Mouse (Mus musculus) liver, adult 2 months (tissue): ENCODE results near the gene Zbtb20. TPM values are rescaled to one million over a fixed set of nuclear protein-coding genes. Genes with fewer than 3 reads are reported as not detected.

Experiments used
- DNase-seq: peaks from one replicate; pipeline ENCODE4 v3.0.0-alpha.2; 2011; ENCODE audit warnings: low read depth, low spot score; ENCODE audit errors: extremely low read depth
- H3K27ac ChIP-seq: fragments of 200-500 bp; replicated peaks from 2 replicates; pipeline ENCODE4 v1.5.1; 2012; ENCODE audit warnings: low read depth, mild to moderate bottlenecking, control low read depth, inconsistent platforms, low read length; ENCODE audit not compliant: insufficient read depth
- H3K27me3 ChIP-seq: fragments of 200-500 bp; 2 replicates; pipeline ENCODE4 v1.6.1; 2012; ENCODE audit warnings: mild to moderate bottlenecking, moderate library complexity, low read length, inconsistent platforms; ENCODE audit not compliant: control insufficient read depth, insufficient read depth
- H3K36me3 ChIP-seq: fragments of 200-500 bp; 2 replicates; pipeline ENCODE4 v1.6.1; 2012; ENCODE audit warnings: low read length, inconsistent platforms; ENCODE audit not compliant: control insufficient read depth, insufficient read depth
- H3K4me1 ChIP-seq: fragments of 200-500 bp; 2 replicates; pipeline ENCODE4 v1.6.1; 2011; ENCODE audit warnings: low read length; ENCODE audit not compliant: control insufficient read depth, insufficient read depth
- H3K4me3 ChIP-seq: fragments of 200-500 bp; 2 replicates; pipeline ENCODE4 v1.5.1; 2011; ENCODE audit warnings: low read depth, mild to moderate bottlenecking, control low read depth, low read length, moderate library complexity; ENCODE audit not compliant: insufficient read depth
- H3K79me2 ChIP-seq: fragments of 200-500 bp; 2 replicates; pipeline ENCODE4 v1.6.1; 2012; ENCODE audit warnings: inconsistent platforms, mild to moderate bottlenecking, low read length, moderate library complexity; ENCODE audit not compliant: control insufficient read depth, insufficient read depth
- H3K9ac ChIP-seq: fragments of 200-500 bp; 2 replicates; pipeline ENCODE4 v1.6.1; 2012; ENCODE audit warnings: low read depth, mild to moderate bottlenecking, control low read depth, inconsistent platforms, low read length
- CTCF ChIP-seq: fragments of 200-500 bp; IDR thresholded peaks from 2 replicates; pipeline ENCODE4 v1.5.1; 2011; ENCODE audit warnings: low read depth, low read length, control low read depth
- POLR2A ChIP-seq: fragments of 200-500 bp; IDR thresholded peaks from 2 replicates; pipeline ENCODE4 v1.6.1; 2011; ENCODE audit warnings: low read length, control low read depth; ENCODE audit not compliant: insufficient read depth; ENCODE audit errors: extremely low read depth
- whole genome bisulfite sequencing: fragments of 180-500 bp; shearing (Covaris S2); methylation state at CpG from one replicate; pipeline ENCODE4 v1.1.7; 2018; 5-methylcytosine and 5-hydroxymethylcytosine counted together
- polyA plus RNA-seq: library from polyadenylated mRNA; depleted of rRNA; stranded (reverse); fragments of >200 nt; gene quantifications from 2 replicates; pipeline ENCODE4 v1.2.3, GENCODE M21; 2012
- total RNA-seq: library from RNA; depleted of rRNA; stranded (reverse); fragments of >200 nt; gene quantifications from 2 replicates; pipeline ENCODE4 v1.2.3, GENCODE M21; 2014

Zbtb20 gene
- total and polyA plus RNA-seq, 2 experiments = 17.8 to 52.6 TPM

GRCm38 (mm10) chr16:43664861-43665260 lies 789.2 kb downstream of the Zbtb20 start:
- Histone ChIP-seq H3K27ac (no peak overlapping the region), H3K9ac (no peak overlapping the region), H3K27me3 (no peaks in the 10 kb centered on the region), H3K79me2 (no peaks in the 10 kb centered on the region), H3K4me3 (no peak overlapping the region), H3K36me3 (no peaks in the 10 kb centered on the region), H3K4me1 (no peaks in the 10 kb centered on the region)
- no peak for TF ChIP-seq CTCF
- TF ChIP-seq POLR2A = no peak
- DNase-seq = no peak

DNA sequence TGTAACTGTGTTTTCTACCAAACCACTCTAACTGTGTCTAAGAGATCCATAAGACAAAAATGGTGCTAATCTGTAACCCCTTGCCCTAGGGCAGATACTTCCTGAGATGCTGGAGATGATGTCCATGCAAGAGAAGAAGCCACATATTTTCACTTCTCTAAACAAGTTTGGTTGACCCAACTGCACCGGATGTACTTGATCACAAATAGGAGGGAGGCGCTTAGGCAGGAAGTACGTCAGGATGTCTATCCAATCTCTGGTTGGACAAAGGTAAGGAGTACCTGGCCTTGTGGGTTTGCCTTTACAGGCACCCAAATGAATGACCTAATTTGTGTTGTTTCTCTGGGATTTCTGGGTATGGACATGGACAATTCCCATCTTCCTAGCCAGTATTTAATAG lies 792.6 kb downstream of the Zbtb20 start:
- no peak for DNase-seq
- TF ChIP-seq CTCF (no peak), POLR2A (no peak)
- Histone ChIP-seq H3K27me3 (no peaks in the 10 kb centered on the region), H3K4me3 (no peak overlapping the region), H3K36me3 (no peaks in the 10 kb centered on the region), H3K27ac (no peak overlapping the region), H3K9ac (no peak overlapping the region), H3K4me1 (no peaks in the 10 kb centered on the region), H3K79me2 (no peaks in the 10 kb centered on the region)
- WGBS = 87% methylated on average over 3 of the region's 3 CpGs

DNA sequence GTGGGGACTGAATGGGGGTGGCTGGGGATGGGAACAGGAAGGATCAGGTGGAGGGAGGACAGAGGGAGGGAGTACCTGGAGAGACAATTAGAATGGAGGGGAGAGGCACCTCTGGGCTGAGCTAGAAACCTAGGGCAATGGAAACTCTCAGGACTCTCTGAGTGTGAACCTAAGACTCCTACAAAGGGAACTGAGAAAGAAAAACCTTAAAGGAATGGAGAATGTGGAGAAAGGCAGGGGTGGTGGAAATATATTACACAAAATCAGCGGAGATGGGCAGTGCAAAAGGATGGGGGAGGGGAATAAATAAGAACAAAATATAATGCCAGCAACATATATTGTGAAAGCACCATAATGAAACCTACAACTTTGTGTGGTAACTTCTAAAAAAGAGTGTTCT lies 796.3 kb downstream of the Zbtb20 start:
- no peak for TF ChIP-seq CTCF
- TF ChIP-seq POLR2A = no peak
- Histone ChIP-seq H3K4me1 (no peaks in the 10 kb centered on the region), H3K79me2 (no peaks in the 10 kb centered on the region), H3K4me3 (no peak overlapping the region), H3K9ac (no peak overlapping the region), H3K36me3 (no peaks in the 10 kb centered on the region), H3K27ac (no peak overlapping the region), H3K27me3 (no peaks in the 10 kb centered on the region)
- no peak for DNase-seq
- WGBS = 91% methylated on average over 1 of the region's 1 CpGs

GRCm38 (mm10) chr16:43672697-43673096 lies 797.0 kb downstream of the Zbtb20 start:
- TF ChIP-seq CTCF (no peak), POLR2A (no peak)
- Histone ChIP-seq H3K4me3 (no peak overlapping the region), H3K27ac (no peak overlapping the region), H3K36me3 (no peaks in the 10 kb centered on the region), H3K27me3 (no peaks in the 10 kb centered on the region), H3K79me2 (no peaks in the 10 kb centered on the region), H3K9ac (no peak overlapping the region), H3K4me1 (no peaks in the 10 kb centered on the region)
- no peak for DNase-seq

DNA sequence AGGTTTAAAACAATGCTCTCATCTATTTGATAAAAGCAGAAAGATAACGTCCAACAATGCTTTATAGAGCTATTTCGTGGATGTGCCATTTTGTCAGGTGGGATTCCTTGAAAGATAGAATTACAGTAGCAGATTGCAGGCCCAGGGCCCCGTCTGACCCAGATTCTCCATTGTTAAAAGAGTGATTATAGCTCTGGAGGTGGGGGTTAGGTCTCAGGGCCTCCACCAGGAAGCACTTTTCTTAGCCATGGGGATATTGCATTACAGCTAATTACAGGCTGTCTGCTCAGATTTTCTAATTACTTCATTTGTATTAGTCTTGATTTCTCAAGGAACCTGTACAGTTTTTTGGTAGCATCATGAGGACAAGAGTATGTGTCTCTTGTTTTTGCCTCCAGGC lies 798.7 kb downstream of the Zbtb20 start:
- no peak for DNase-seq
- Histone ChIP-seq H3K4me1 (no peaks in the 10 kb centered on the region), H3K36me3 (no peaks in the 10 kb centered on the region), H3K9ac (no peak overlapping the region), H3K4me3 (no peak overlapping the region), H3K27me3 (no peaks in the 10 kb centered on the region), H3K79me2 (no peaks in the 10 kb centered on the region), H3K27ac (no peak overlapping the region)
- 78% methylated on average over 3 of the region's 3 CpGs for WGBS
- no peak for TF ChIP-seq CTCF
- no peak for TF ChIP-seq POLR2A

DNA sequence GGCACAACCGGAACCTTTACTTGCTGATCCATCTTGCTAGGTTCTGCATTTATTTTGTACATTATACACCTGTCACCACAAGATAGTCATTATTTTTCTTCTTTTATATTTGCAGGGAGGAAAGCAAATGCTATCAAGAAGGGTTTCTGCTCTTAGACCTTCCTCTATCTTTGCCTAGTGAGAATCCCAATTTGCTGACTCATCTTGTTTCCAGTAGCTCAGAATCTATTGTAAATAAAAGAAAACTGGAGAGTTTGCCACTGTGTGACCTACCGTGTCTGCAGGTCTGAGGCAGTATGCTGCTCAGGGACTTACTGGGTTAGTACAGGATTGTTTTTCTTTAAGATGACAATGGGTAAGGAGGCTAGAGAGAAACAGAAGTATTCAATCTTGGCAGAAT lies 812.3 kb downstream of the Zbtb20 start:
- H3K9ac ChIP-seq = no peak overlapping the region
- H3K27me3 ChIP-seq = no peaks in the 10 kb centered on the region
- H3K36me3 ChIP-seq = no peaks in the 10 kb centered on the region
- no peaks in the 10 kb centered on the region for H3K4me1 ChIP-seq
- no peak overlapping the region for H3K27ac ChIP-seq
- DNase-seq = no peak
- no peaks in the 10 kb centered on the region for H3K79me2 ChIP-seq
- 72% methylated on average over 2 of the region's 2 CpGs for WGBS
- H3K4me3 ChIP-seq = no peak overlapping the region
- TF ChIP-seq POLR2A (no peak), CTCF (no peak)
